Mouse (Mus musculus): ENCODE measurements around the gene Cbr4. TPM values are rescaled to one million over a fixed set of nuclear protein-coding genes. Genes with fewer than 3 reads are reported as not detected.

Cbr4 gene
- total RNA-seq, 1 experiment from 2014 or later: 59.9 TPM

DNA sequence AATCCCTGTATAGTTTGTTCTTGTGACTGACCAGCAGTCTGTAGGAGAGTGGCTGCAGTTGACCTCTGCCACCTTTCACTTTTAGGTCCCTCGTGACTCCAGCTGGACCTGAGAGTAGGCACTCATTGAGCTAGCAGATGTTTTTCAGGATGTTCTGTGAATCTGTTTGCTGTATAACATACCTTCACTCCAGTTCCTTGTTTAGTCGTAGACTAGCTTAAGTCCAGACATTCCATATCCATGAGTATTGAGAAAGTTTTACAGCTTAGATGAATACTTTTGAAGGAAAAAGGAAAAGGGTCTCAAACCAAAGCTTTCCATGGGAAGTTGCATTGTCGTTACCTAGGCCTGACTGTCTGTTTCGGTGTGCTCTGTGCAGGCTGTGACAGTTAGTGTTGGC is 9.6 kb downstream of the Cbr4 start:
- no peak for DNase-seq

DNA sequence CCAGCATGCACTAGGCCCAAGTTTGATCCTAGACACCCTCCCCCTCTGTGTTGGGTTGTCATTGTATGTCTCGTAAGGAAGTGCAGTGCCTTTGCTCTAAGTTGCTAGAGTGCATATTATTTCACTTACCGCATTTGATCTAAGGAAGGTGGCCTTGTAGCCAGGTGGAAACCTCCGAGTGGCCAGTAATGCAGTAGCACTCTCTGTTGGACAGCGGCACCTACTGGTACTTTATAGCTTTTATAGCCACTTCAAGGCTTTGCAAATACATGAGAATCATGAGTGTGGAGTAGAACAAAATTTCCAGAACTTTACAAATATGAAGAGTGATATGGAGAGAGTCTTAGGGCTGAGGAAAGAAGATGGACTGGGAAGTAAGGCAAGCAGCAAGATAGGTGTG is 11.5 kb downstream of the Cbr4 start:
- DNase-seq: no peak

DNA sequence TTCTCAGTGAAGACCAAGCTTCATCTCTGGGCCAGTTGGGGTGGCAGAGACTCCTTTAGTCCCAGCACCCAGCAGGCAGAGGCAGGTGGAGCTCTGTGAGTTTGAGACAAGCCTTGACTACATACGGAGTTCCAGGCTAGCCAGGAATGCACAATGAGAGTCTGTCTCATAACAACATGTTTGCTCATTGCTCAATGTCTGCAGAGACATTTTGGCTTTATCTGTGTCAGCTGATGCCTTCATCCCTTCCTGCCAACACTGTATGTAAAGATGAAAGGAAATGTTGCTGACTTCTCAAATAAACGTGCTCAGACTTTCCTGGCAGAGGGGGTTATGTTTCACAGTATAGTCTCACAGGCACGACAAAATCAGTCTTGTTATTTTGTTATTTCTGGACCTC is 13.4 kb downstream of the Cbr4 start:
- DNase-seq: no peak

DNA sequence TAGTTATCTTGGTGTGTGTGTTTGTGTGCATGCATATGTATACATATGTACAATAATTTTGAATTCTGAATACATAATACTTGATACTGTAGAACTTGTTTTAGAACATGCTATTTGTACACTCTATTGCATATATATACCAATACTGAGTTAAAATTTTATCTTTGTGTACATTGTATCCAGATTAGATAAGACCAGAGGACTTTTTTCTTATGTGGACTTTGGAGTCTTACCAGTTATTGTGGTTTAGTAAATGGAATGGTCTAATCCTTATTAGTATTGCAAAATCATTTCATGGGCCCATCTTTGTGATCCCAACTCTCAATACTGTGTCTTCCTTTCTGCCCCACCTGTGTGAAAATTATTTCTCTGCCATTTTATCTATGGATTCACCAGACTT is 14.7 kb downstream of the Cbr4 start:
- DNase-seq: no peak

DNA sequence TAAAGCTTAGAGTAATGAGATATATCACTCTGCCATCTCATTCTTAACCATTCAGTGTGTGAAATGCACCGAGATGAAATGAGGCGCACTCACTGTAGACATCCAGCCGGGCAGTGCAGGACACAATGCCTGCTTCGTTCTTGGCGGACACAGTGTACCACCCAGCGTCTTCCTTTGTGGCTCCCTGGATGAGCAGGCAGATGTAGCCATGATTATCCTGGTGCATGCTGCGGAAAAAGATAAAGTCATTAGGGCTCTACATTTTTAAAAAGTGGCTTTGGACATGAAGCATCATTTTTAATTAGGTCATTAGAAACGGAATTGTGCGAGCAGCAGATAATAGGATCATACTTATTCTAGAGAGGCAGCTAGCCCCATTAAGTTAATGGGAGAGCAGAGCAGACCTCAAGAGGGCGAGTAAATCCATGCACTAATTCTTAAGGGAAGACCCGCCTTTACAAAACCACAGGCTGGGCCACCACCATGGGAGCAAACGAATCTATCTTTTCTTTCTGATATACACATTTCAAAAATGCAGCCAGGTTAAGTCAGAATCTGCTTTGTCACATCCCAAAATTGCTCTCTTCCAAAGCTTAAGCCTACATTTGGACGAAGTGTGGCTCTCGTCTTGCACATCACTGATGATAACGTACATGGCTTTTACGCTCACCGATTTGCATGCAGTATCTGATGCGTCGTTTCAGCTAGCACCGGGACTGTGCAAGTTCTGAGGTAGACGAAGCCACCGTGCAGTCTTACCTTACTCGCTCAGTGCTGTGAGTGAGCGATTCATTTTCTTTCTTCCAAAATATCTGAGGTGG is 27.8 kb downstream of the Cbr4 start:
- no peak for DNase-seq

DNA sequence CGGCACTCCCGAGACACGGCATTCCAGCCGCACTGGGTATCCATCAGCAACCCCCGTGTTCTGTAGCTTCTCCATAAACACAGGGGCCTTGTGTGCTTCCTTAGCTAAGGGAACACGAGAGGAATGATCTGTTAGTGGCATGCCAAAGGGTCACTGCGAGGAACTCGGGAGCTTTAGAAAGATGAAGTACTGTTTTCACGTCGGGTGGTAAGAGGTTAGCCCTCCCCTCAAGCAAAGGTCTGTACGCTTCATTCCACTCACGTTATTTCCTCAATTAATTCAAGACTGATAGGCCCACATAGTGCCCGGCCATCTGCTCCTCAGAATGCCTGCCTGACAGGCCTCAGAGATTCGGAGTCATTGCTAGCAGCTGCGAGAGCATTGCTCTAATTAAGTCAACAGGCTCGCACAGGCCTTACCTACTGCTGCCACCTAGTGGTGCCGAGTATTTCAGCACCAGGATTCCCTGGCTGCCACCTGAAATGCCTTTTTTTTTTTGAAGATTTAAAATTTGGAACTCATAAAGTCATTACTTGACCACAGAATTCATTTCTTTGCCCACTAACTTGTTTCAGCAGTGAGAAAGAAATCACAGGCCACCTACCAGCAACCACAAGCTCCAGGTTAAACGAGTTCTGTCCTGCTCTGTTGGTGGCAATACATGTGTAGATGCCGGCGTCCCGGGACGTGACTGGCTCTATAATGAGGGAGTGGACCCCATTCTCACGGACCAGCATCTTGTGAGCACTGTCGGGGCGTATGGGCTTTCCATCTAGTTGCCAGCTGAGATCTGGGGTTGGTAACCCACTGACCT is 28.6 kb downstream of the Cbr4 start:
- peak; percentile 73 for DNase-seq

DNA sequence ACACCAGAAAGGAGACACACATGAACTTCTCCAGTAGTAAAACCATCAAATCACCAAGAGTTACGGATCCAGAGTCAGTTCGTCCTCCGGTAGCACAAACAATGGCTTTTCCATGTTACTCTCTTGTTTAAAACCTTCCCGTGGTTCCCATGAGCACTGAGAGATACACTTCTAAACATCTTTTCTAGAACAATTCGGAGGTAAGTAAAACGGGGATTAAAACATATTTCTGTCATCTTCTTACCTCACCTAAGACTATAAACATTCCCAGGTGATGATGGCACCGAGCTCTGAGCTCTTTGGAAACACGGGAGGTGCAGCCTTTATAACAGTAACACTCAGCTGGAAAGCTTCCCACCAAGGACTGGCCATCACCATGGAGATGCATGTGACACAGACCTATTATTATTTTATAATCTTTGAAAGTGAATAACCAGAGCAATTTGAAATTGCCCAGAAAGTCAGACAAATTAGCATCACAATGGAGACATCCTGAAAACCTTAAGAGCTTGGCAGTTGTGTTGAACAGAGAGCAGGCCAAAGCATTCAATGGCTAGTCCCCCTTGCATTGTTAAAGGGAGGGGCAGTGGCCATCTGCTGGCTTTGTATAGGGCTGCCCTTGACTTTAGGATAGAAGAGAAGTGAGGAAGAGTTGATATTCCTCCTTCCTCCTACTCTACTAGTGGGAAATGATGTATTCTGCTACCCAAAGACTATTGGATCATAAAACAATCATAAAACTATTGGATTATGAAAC is 29.4 kb downstream of the Cbr4 start:
- no peak for DNase-seq

DNA sequence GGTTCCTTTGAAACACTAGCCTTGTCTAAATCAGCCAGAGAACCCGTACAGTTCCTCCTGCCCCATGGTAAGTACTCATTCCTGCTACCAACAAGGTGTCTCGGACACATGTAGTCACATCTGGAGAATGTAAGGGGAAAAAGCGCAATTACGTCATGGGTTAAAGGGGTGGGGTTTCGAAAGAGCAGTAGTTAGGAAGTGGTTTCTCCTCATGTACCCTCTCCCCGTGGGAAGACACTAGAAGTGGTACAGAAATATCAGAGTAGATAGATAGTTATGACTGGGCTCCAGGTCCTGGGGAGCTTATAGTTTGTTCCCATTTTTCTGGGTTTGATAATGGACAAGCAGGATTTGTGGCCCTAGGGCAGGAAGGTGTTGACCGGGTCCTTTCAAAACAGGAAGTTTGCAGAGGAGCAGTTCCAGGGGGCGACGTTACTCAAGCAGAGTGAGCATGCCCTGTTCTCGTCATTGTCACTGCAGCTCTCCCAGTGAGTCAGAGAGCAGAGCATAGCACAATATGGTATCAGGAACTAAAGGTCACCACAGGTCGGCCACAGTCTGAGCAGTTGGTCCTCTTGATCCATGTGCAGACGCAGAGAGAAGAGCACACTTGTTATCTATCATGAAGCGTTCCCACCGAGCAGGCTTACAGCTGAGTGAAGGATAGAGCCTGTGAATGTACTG is 30.1 kb downstream of the Cbr4 start:
- DNase-seq: peak; percentile 10

DNA sequence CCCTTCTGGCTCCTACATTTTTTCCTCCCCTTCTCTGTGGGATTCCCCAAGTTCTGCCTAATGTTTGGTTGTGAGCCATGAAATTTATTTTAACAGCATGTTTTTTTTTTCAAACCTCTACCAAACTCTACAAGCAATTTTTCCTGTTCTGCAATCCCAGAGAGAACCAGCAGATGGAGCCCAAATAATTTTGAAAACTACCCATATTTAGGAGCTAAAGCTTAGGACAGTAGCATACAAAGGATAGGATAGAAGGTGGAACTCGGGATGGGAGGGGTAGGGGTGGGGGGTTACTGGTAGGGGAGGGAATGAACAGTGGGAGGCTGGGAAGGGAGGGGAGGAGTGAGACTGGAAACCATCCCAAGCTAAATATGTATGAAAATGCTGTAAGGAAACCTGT is 34.6 kb downstream of the Cbr4 start:
- DNase-seq: no peak

DNA sequence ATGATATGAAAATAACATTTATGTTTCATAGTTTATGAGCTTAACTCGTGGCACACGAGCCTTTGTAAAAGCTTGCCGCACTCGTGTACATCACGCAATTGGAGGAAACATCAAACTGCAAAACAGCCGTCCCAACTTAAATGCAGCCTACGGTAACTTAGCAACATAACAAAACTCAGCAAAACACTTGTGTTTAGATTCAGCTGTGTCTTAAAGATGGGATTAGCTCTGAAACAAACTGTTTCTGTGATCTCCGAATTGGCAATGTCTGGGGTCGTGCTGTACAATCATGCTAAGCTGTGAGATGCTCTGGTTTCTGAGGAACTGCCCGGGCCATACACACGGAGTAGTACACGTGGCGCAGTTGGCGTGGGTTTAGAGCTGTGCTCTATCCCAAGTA is 39.5 kb downstream of the Cbr4 start:
- DNase-seq: no peak

DNA sequence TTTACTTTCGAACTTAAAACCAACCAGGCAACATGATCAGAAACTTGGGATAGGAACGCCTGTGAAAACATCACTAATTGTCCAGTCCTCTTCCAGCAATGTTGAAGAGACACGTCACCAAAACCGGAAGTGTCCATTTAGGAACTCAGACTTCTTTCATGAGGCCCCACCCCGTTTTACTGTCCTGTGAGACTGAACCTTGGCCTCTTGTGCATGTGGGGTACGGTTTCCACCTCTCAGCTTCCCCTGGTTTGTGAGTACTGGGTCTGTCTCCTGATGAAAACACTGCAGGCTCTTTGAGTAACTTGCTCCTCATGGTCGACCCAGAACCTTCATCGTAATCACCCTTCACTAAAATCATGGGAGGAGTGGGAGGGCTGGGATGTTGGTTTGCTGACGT is 40.7 kb downstream of the Cbr4 start:
- no peak for DNase-seq

DNA sequence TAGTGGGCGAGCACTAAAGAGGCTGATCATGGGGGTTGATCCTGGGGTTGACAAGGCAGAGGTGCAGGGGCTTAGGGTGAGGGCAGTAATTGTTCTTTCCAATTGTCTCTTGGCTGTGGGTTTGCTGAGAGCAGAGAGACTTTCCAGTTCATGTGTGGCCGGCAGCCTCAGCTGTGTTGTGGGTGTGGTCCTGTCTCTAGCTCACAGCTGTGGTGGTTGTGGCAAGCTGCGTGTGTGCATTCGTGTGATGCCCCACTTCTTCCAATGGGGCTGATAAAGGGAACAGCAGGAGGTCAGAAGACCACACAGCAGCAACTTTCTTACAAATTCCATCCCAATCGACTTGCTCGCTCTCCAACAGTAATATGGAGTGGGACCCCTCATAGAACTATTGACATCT is 41.1 kb downstream of the Cbr4 start:
- no peak for DNase-seq

DNA sequence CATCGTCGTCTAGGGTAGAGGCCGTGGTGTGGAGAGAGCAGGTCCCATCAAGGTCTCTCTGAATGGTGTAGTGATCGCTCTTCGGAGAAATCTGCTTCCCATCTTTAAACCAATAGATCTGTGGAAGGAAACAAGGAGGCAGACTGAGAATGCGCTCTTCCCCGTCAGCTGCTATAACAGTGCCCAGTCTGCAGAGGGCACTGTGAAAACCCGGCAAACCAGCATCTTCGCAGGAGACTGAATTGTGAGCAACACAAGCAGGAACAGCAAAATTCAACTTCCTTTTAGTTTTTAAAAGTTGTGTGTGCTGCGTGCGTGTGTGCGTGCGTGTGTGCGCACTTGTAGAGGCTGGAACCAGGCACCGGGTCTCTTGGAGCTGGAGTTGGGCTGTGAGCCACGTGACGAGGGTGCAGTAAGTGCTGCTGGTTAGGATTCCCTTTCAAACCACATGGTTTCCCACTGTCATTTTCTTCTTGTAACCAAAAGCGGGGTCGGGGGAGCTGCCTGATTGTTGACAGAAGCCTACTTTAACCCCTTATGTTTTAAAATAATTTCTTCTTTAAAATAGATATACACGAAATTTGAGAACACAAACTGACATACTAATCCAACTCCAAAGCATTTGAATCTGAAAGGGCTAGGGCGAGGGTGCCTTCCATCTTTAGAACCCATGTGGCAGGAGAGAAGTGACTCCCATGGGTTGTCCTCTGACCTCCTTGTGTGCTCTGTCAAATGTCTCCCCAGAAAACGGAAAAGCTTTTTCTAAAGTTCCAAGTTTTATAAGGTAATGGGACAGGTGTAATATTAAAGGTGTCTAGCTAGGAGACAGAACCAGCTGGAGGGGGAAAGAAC is 44.6 kb downstream of the Cbr4 start:
- no peak for DNase-seq

DNA sequence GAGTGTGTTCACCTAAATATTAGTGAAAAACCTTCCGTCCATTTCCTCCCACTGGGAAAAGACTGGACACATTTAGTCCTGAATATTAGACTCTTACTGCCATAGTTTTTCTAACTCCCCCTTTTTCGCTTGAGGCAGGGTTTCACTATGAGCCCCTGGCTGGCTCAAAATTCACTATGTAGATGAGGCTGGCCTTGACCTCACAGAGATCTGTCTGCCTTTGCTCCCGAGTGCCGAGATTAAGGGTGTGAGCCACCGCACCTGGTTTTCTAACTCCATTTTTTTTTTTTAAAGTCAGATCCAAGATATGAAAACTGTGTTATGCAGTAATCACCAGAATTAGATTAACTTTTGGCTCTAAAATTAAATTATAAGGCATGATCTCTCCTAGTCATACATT is 45.3 kb downstream of the Cbr4 start:
- DNase-seq: no peak

DNA sequence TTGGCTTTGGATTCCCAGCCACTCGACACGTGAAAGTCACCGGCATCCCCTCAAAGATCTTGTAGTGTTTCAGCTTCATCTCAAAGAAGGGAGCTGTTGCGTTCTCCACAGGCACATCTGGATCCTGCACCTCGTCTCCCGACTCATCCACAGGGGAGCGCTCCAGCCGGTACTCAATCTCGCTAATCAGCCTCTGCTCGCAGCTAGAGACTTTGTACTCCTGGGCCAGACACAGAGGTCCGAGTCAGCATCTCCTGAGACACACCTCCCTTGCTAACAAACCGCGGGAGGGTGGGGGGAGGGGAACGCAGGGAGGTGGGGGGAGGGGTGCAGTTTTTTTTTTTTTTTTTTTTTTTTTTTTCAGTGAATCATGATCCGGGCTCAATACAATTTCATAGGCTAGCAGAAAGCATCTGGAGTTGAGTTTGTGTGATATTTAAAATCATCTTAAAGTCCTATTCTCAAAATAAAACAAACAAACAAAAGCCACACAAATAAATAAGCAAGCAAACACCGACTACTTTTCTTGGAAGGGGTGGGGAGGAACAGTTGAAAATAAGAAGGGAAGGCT is 45.9 kb downstream of the Cbr4 start:
- DNase-seq: no peak

DNA sequence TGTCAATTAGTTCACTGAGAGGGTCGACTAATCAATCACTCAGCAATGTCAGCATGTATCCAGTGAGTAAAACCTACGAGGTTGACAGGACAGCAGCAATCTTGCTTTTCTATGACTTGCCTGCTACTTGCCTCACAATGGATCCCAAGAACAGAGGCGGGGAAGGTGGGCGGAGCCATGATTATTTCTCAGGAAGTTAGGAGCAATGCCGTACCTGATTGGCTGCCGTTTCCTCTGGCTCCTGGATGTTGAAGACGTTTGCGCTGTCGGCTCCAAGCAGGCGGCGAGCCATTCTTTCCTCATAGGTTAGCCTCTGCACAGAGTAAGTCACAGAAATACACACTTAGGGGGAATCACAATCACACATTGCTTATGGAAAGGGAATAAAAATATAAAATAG is 47.9 kb downstream of the Cbr4 start:
- no peak for DNase-seq

DNA sequence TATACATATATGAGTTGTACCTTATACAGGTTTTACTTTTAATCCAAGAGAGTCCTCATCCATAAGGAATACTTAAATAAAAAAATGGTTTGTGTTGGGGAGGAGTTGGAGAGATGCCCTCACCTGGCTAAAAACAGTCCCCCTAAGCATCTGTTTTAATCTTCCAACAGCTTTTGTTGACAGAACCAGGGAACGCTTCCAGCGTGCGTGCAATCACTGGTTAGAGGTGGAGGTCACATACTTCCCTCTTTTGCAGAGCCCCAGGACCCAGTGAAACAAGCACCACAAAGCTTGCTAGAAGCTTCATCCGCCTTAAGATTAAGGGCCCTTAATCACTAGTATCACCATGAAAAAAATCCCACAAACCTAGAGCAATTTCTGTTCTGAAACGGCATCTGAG is 49.9 kb downstream of the Cbr4 start:
- DNase-seq: no peak

DNA sequence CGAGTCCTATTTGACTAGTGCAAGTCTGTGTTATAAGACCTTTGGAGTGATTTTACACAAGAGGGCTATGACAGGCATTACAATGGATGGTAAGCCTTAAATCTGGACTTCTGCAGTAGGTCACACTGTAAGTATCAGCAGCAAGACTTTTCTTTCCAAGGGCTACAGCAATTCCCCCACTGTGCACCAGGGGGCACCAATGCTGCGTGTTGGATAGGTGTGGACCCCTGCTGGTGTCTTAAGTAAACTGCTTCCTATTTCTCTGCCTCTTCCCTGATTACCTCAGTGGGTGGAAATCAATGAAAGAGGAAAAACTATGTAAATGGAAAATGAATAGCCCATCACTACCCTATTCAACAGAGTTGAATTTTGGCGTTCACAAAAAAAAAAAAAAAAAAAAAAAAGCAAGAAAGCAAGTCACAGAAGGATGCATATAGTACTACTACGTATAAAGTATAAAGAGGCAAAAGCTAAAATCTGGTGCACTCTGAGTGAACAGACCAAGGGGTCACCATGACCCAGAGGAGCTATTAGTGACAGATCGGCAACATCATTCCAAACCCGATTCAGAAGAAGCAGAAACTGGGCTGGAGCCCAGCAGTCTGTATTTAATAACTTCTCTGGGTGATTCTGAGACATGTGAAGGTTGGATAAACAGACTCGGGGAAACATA is 52.4 kb downstream of the Cbr4 start:
- DNase-seq: peak; percentile 84

DNA sequence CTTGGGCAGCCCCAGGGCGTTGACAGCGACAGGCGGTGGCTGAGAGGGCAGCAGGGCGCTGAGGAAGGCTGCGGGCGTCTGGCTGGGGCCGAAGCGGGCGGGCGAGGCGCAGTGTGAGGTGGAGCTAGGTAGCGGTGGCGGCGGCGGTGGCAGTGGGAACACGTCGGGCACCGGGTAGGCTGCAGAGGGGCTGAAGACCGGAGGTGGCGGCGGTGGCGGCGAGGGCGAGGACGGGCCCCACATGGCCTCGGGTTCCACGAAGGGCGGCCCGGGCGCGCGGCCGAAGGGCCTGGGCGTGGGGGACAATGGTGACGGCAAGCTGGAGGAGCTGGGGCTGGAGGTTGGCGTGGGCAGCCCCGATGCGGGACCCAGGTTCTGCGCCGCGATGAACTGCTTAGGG is 62.1 kb downstream of the Cbr4 start:
- no peak for DNase-seq

DNA sequence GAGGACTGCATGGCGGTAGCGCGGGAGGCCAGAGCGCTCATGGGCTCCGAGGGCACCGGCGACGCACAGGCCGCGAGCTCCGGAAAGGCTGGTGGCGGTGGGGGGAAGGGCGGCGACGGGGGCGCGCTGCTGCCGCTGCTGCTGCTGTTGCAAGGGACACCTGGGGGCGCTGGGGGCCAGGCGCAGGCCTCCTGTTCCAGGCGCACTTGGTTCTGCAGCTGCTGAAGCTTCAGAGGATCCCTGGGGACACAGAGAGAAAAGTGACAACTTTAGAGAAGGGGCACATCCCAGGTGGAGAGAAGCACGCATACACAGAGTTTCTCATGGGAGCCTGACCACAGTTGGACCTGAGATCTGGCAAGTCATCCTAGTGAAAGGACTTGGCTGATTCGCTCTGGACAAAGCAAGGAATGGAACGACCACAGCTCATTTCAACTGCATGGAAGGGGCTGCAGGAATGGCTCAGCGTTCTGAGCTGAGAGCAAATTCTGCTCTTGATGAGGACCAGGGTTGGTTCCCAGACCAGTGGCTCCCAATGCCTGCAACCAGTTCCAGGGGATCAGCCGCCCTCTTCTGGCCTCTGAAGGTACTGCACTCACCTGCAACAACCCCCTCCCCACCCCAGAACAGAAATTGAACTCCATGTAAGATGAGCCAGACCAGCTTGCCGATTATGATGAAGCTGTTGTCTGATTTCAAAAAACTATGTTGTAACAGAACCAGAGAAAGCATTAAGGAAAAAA is 62.6 kb downstream of the Cbr4 start:
- peak; percentile 31 for DNase-seq

Data from adrenal gland, postnatal 25 days (tissue).